Mouse (Mus musculus): ENCODE data around the gene Gpd1l. TPM values are rescaled to one million over a fixed set of nuclear protein-coding genes. Genes with fewer than 3 reads are reported as not detected.

Gene Gpd1l
- polyA plus RNA-seq, 1 experiment from 2014 or later, result 12.7 TPM

GRCm38 (mm10) chr9:114922209-114922608, 11.6 kb downstream of the Gpd1l start:
- no peaks in the 10 kb centered on the region; the same call in 1 of the 2 replicates for H3K36me3 ChIP-seq (ENCODE audit: insufficient read depth, low read length)
- H3K9me3 ChIP-seq (ENCODE audit: low read length), result no peaks in the 10 kb centered on the region
- ATAC-seq, result no peak
- no peaks in the 10 kb centered on the region for H3K27me3 ChIP-seq (replicated peaks; ENCODE audit: insufficient read depth, low read length)
- no peaks in the 10 kb centered on the region for H3K4me1 ChIP-seq (ENCODE audit: insufficient read depth, low read depth, low read length)
- no peak overlapping the region for H3K4me3 ChIP-seq (ENCODE audit: low read depth, low read length)
- H3K4me2 ChIP-seq (replicated peaks; ENCODE audit: low read depth, low read length), result no peak overlapping the region
- no peak for DNase-seq (ENCODE audit: low spot score)
- no peak for TF ChIP-seq CTCF (IDR thresholded peaks at IDR 0.05)
- TF ChIP-seq EP300 (IDR thresholded peaks at IDR 0.05), result no peak
- no peak overlapping the region for H3K27ac ChIP-seq (ENCODE audit: low read length)
- no peak overlapping the region for H3K9ac ChIP-seq (replicated peaks; ENCODE audit: low read depth)
- 69% methylated on average over 5 of the region's 5 CpGs for WGBS

DNA sequence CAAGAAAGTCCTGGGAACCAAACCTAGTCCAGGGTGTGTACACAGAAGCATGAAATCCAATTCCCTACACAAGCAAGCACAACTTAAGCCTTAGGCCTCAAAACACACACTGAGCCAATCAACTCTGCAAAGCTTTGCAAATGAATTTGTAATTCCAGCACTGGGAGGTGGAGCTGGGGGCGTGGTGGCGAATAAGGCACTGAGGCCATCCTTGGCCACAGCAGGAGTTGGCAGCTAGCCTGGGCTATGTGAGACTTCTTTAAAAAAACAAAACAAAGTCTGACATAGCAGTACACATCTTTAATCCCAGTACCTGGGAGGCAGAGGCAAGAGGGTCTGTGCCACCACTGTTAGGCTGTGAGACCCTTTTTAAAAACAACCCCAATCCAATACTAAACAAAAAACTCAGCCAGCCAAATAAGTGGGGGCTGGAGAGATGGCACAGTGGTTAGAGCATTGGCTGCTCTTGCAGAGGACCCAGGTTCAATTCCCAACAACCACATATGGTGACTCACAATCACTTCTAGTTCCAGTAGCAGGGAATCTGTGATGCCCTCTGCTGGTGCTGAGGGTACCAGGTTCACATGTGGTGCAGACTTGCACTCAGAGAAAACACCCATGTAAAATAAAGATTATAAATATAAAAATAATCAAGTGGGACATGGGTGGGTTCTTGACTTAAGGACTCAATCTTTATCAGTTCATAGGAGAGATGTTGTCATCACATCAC, 12.3 kb downstream of the Gpd1l start:
- no peak for DNase-seq (ENCODE audit: low spot score)
- 92% methylated on average over 2 of the region's 2 CpGs for WGBS
- H3K4me3 ChIP-seq (ENCODE audit: low read depth, low read length), result no peak overlapping the region
- no peak overlapping the region for H3K9ac ChIP-seq (replicated peaks; ENCODE audit: low read depth)
- no peak for ATAC-seq
- H3K36me3 ChIP-seq (ENCODE audit: insufficient read depth, low read length), result no peaks in the 10 kb centered on the region; the same call in 1 of the 2 replicates
- no peak overlapping the region for H3K27ac ChIP-seq (ENCODE audit: low read length)
- H3K4me2 ChIP-seq (replicated peaks; ENCODE audit: low read depth, low read length), result no peak overlapping the region
- no peak for TF ChIP-seq EP300 (IDR thresholded peaks at IDR 0.05)
- TF ChIP-seq CTCF (IDR thresholded peaks at IDR 0.05), result peak; percentile 45
- H3K27me3 ChIP-seq (replicated peaks; ENCODE audit: insufficient read depth, low read length), result no peaks in the 10 kb centered on the region
- H3K4me1 ChIP-seq (ENCODE audit: insufficient read depth, low read depth, low read length), result no peaks in the 10 kb centered on the region
- no peaks in the 10 kb centered on the region for H3K9me3 ChIP-seq (ENCODE audit: low read length)

DNA sequence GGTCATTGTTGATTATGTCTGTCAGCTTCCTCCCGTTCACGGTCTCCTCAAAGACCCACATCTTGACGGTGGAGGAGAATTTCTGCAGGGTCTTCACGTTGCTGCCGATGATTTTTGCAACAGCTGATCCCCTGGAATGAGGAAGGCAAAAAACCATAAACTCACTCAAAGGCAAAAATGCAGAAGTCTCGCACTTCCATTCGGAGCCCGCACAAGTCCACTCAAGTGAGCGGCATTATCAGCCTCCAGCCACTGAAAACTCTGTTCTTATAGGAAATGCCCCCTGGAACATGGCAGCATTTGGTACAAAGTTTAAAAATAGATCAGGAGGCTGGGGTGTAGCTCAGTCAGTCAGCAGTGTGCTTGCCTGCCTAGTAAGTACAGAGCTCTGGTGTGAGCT, 13.2 kb downstream of the Gpd1l start:
- no peak for TF ChIP-seq EP300 (IDR thresholded peaks at IDR 0.05)
- TF ChIP-seq CTCF (IDR thresholded peaks at IDR 0.05), result no peak
- no peak for DNase-seq (ENCODE audit: low spot score)
- no peak overlapping the region for H3K4me2 ChIP-seq (replicated peaks; ENCODE audit: low read depth, low read length)
- H3K27ac ChIP-seq (ENCODE audit: low read length), result no peak overlapping the region
- H3K9ac ChIP-seq (replicated peaks; ENCODE audit: low read depth), result no peak overlapping the region
- H3K4me1 ChIP-seq (ENCODE audit: insufficient read depth, low read depth, low read length), result no peaks in the 10 kb centered on the region
- no peaks in the 10 kb centered on the region for H3K27me3 ChIP-seq (replicated peaks; ENCODE audit: insufficient read depth, low read length)
- no peaks in the 10 kb centered on the region for H3K9me3 ChIP-seq (ENCODE audit: low read length)
- WGBS, result 70% methylated on average over 9 of the region's 9 CpGs
- no peaks in the 10 kb centered on the region; the same call in 1 of the 2 replicates for H3K36me3 ChIP-seq (ENCODE audit: insufficient read depth, low read length)
- H3K4me3 ChIP-seq (ENCODE audit: low read depth, low read length), result no peak overlapping the region
- ATAC-seq, result no peak

GRCm38 (mm10) chr9:114912680-114913649, 20.8 kb downstream of the Gpd1l start:
- Histone ChIP-seq H3K4me3 (ENCODE audit: low read depth, low read length) (no peak overlapping the region), H3K36me3 (ENCODE audit: insufficient read depth, low read length) (0 out of 2 replicates have a peak, but pooled peaks cover 14% of the 10 kb centered on the region), H3K4me1 (ENCODE audit: insufficient read depth, low read depth, low read length) (no peaks in the 10 kb centered on the region), H3K9me3 (ENCODE audit: low read length) (no peaks in the 10 kb centered on the region), H3K27me3 (replicated peaks; ENCODE audit: insufficient read depth, low read length) (no peaks in the 10 kb centered on the region), H3K9ac (replicated peaks; ENCODE audit: low read depth) (no peak overlapping the region), H3K4me2 (replicated peaks; ENCODE audit: low read depth, low read length) (no peak overlapping the region), H3K27ac (ENCODE audit: low read length) (no peak overlapping the region)
- peak; percentile 88 for TF ChIP-seq CTCF (IDR thresholded peaks at IDR 0.05)
- no peak for TF ChIP-seq EP300 (IDR thresholded peaks at IDR 0.05)
- ATAC-seq (peak; percentile 52), DNase-seq (ENCODE audit: low spot score) (peak; percentile 88)
- 49% methylated on average over 18 of the region's 18 CpGs for WGBS

DNA sequence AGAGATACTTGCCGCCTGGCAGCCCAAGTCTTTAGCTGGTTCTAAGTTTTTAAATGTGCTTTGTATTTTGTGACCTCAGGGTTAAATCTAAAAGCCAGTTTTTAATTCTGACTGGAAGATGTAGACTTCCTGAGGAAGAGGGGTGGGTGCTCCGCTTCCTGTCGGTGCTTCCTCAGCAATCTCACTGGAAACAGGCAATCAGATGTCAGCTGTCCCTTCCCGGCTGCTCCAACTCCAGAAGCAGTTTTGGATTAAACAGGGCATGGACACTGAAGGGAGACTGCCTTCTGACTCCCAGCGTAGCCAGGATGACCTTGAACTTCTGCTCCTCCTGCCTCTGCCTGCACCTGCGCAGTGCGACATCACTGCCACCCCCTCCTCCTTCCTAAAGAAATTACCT, 26.3 kb downstream of the Gpd1l start:
- ATAC-seq (peak; percentile 52), DNase-seq (ENCODE audit: low spot score) (peak; percentile 41)
- Histone ChIP-seq H3K27me3 (replicated peaks; ENCODE audit: insufficient read depth, low read length) (no peaks in the 10 kb centered on the region), H3K27ac (ENCODE audit: low read length) (no peak overlapping the region; the same call in 1 of the 2 replicates), H3K9ac (replicated peaks; ENCODE audit: low read depth) (no peak overlapping the region), H3K4me3 (ENCODE audit: low read depth, low read length) (no peak overlapping the region), H3K4me2 (replicated peaks; ENCODE audit: low read depth, low read length) (no peak overlapping the region), H3K36me3 (ENCODE audit: insufficient read depth, low read length) (0 out of 2 replicates have a peak, but pooled peaks cover 19% of the 10 kb centered on the region), H3K4me1 (ENCODE audit: insufficient read depth, low read depth, low read length) (no peaks in the 10 kb centered on the region), H3K9me3 (ENCODE audit: low read length) (no peaks in the 10 kb centered on the region)
- WGBS, result 55% methylated on average over 7 of the region's 7 CpGs
- TF ChIP-seq EP300 (IDR thresholded peaks at IDR 0.05), result 0 out of 2 replicates have a peak, but pooled peaks have one; percentile 16
- TF ChIP-seq CTCF (IDR thresholded peaks at IDR 0.05), result no peak

DNA sequence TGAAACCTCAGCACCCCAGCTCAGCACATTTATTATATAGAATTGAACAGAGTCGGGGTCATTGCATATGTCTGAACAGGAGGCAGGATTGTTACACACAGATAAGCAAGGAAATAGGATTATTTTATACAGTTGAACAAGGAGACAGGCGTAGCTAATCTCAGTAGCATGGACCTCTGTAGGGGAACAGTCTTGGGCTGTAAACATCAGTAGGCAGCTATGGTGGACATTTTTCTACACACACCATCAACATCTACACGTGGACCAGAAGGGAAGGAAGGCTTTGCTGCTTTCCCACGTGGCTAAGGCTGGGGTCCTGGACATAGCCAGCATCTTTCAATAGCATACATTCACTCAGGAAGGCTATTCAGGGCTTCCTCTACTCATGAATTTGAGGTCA, 37.9 kb downstream of the Gpd1l start:
- ATAC-seq, result no peak
- TF ChIP-seq CTCF (IDR thresholded peaks at IDR 0.05), result no peak
- no peak for TF ChIP-seq EP300 (IDR thresholded peaks at IDR 0.05)
- H3K9me3 ChIP-seq (ENCODE audit: low read length), result no peaks in the 10 kb centered on the region

More for the DNA sequence above, 37.9 kb downstream of the Gpd1l start:
- 80% methylated on average over 4 of the region's 4 CpGs for WGBS
- Histone ChIP-seq H3K4me3 (ENCODE audit: low read depth, low read length) (no peak overlapping the region), H3K27ac (ENCODE audit: low read length) (no peak overlapping the region), H3K36me3 (ENCODE audit: insufficient read depth, low read length) (no peaks in the 10 kb centered on the region), H3K9ac (replicated peaks; ENCODE audit: low read depth) (no peak overlapping the region), H3K4me1 (ENCODE audit: insufficient read depth, low read depth, low read length) (no peaks in the 10 kb centered on the region), H3K4me2 (replicated peaks; ENCODE audit: low read depth, low read length) (no peak overlapping the region), H3K27me3 (replicated peaks; ENCODE audit: insufficient read depth, low read length) (no peaks in the 10 kb centered on the region)
- DNase-seq (ENCODE audit: low spot score), result no peak
